Mouse (Mus musculus) E14TG2a.4 (cell line): Measurements from ENCODE around the gene Stoml1.
"Not testable (repeated sequence)": the region's sequence is repeated elsewhere in the genome, so short reads cannot be mapped to it uniquely, and the experiment has no call there.

Experiments used
- CTCF ChIP-seq: conservative IDR thresholded peaks from 2 replicates; pipeline ENCODE4 v1.5.1; 2014; ENCODE audit warnings: low read length
- NANOG ChIP-seq: IDR thresholded peaks from 2 replicates; pipeline ENCODE4 v1.6.1; 2014; ENCODE audit warnings: borderline replicate concordance, low read length, mixed read lengths

DNA sequence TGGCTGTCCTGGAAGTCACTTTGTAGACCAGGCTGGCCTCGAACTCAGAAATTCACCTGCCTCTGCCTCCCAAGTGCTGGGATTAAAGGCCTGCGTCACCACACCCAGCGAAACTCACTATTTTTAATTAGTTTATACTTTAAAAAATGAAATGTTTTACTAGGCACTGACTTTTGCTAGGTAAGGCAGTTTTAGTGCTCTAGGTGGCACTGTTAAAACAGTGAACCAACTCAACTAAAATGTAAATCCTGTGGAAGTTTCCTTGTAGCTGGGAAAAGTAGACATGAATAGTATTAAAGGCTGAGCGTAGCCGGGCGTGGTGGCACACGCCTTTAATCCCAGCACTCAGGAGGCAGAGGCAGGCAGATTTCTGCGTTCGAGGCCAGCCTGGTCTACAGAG is 18.6 kb downstream of the Stoml1 start:
- not testable (repeated sequence) for TF ChIP-seq CTCF, NANOG
